Mouse (Mus musculus) heart, postnatal 14 days (tissue): ENCODE measurements around the gene Syt1. TPM values are rescaled to one million over a fixed set of nuclear protein-coding genes. Genes with fewer than 3 reads are reported as not detected.

Experiments
- DNase-seq, 2 experiments: peaks; one replicate each; pipeline ENCODE4 v3.0.0; 2021 to 2022
- intact Hi-C: fragments of 180-260 bp; cut with DNase I; formaldehyde crosslinking; loops from one replicate; pipeline ENCODE4 v1.15.1; 2025
- total RNA-seq, 2 experiments: library from RNA; stranded (reverse); gene quantifications; 2 replicates each; pipeline ENCODE4 v1.2.3; 2021

The Syt1 gene
- total RNA-seq, 2 experiments from 2014 or later = 0.12 TPM

GRCm38 (mm10) chr10:108657669-108658068 lies 353.1 kb downstream of the Syt1 start:
- intact Hi-C loops = no loop called here
- no peak for DNase-seq

GRCm38 (mm10) chr10:108656898-108657297 lies 353.9 kb downstream of the Syt1 start:
- intact Hi-C loops = no loop called here
- no peak for DNase-seq

- intact Hi-C loops = no loop called here
- DNase-seq = no peak
These were observed 355.7 kb downstream of the Syt1 start for GRCm38 (mm10) chr10:108655074-108655473.

GRCm38 (mm10) chr10:108652831-108653230 lies 358.0 kb downstream of the Syt1 start:
- DNase-seq = no peak
- intact Hi-C loops = no loop called here

GRCm38 (mm10) chr10:108652066-108652465 lies 358.7 kb downstream of the Syt1 start:
- intact Hi-C loops = no loop called here

GRCm38 (mm10) chr10:108649174-108649573 lies 361.6 kb downstream of the Syt1 start:
- no peak for DNase-seq
- intact Hi-C loops = no loop called here

More at GRCm38 (mm10) chr10:108652066-108652465, 358.7 kb downstream of the Syt1 start:
- no peak for DNase-seq

GRCm38 (mm10) chr10:108643915-108644314 lies 366.9 kb downstream of the Syt1 start:
- intact Hi-C loops = no loop called here
- DNase-seq = no peak

- intact Hi-C loops = no loop called here
- no peak for DNase-seq
These were observed 372.7 kb downstream of the Syt1 start for GRCm38 (mm10) chr10:108638095-108638494.

GRCm38 (mm10) chr10:108636086-108636485 lies 374.7 kb downstream of the Syt1 start:
- intact Hi-C loops = no loop called here
- DNase-seq = no peak

- intact Hi-C loops = no loop called here
- no peak for DNase-seq
These were observed 375.2 kb downstream of the Syt1 start for GRCm38 (mm10) chr10:108635616-108636015.

GRCm38 (mm10) chr10:108630841-108631240 lies 379.9 kb downstream of the Syt1 start:
- intact Hi-C loops = no loop called here
- no peak for DNase-seq

GRCm38 (mm10) chr10:108626404-108626803 lies 384.4 kb downstream of the Syt1 start:
- intact Hi-C loops = no loop called here
- no peak for DNase-seq

GRCm38 (mm10) chr10:108623002-108623401 lies 387.8 kb downstream of the Syt1 start:
- no peak for DNase-seq
- intact Hi-C loops = no loop called here

- intact Hi-C loops = no loop called here
- no peak for DNase-seq
These were observed 390.9 kb downstream of the Syt1 start for GRCm38 (mm10) chr10:108619861-108620260.

GRCm38 (mm10) chr10:108619217-108619616 lies 391.6 kb downstream of the Syt1 start:
- DNase-seq = no peak
- intact Hi-C loops = no loop called here

- intact Hi-C loops = no loop called here
- no peak for DNase-seq
These were observed 400.6 kb downstream of the Syt1 start for GRCm38 (mm10) chr10:108610057-108610644.

- intact Hi-C loops = no loop called here
These were observed 408.9 kb downstream of the Syt1 start for GRCm38 (mm10) chr10:108601672-108602412.

GRCm38 (mm10) chr10:108600693-108601092 lies 410.1 kb downstream of the Syt1 start:
- intact Hi-C loops = no loop called here
- no peak for DNase-seq

More at GRCm38 (mm10) chr10:108601672-108602412, 408.9 kb downstream of the Syt1 start:
- no peak for DNase-seq

- no peak for DNase-seq
- intact Hi-C loops = no loop called here
These were observed 413.4 kb downstream of the Syt1 start for GRCm38 (mm10) chr10:108597385-108597784.

GRCm38 (mm10) chr10:108596162-108596927 lies 414.4 kb downstream of the Syt1 start:
- intact Hi-C loops = no loop called here
- no peak for DNase-seq

- intact Hi-C loops = no loop called here
These were observed 421.4 kb downstream of the Syt1 start for GRCm38 (mm10) chr10:108589355-108589754.

More at GRCm38 (mm10) chr10:108589355-108589754, 421.4 kb downstream of the Syt1 start:
- no peak for DNase-seq
